Mouse (Mus musculus) retina, adult 2 months (tissue): ENCODE results near the gene Qsox2.

Experiments used
- DNase-seq: peaks from one replicate; pipeline ENCODE4 v3.0.0-alpha.2; 2012; ENCODE audit warnings: low read depth, low spot score

Qsox2 gene

GRCm38 (mm10) chr2:26225242-26225641, 12.1 kb downstream of the Qsox2 start:
- DNase-seq, result no peak

- no peak for DNase-seq
Measured at GRCm38 (mm10) chr2:26223961-26224360, 13.4 kb downstream of the Qsox2 start.

GRCm38 (mm10) chr2:26214526-26214925, 22.8 kb downstream of the Qsox2 start:
- no peak for DNase-seq

GRCm38 (mm10) chr2:26209566-26209965, 27.8 kb downstream of the Qsox2 start:
- DNase-seq, result no peak

- DNase-seq, result no peak
Measured at GRCm38 (mm10) chr2:26208126-26208789, 29.1 kb downstream of the Qsox2 start, which contains the start of gene Lhx3. Gene Lhx3 (minus strand): TSS chr2:26208289.

GRCm38 (mm10) chr2:26207559-26207958, 29.8 kb downstream of the Qsox2 start:
- no peak for DNase-seq

- no peak for DNase-seq
Measured at GRCm38 (mm10) chr2:26205761-26206160, 31.6 kb downstream of the Qsox2 start.

- DNase-seq, result no peak
Measured at GRCm38 (mm10) chr2:26205126-26205525, 32.2 kb downstream of the Qsox2 start.

GRCm38 (mm10) chr2:26202849-26203475, 34.4 kb downstream of the Qsox2 start:
- no peak for DNase-seq

GRCm38 (mm10) chr2:26201926-26202848, 35.1 kb downstream of the Qsox2 start:
- no peak for DNase-seq

- DNase-seq, result no peak
Measured at GRCm38 (mm10) chr2:26198488-26198887, 38.8 kb downstream of the Qsox2 start.

GRCm38 (mm10) chr2:26194552-26195339, 42.6 kb downstream of the Qsox2 start:
- no peak for DNase-seq

- no peak for DNase-seq
Measured at GRCm38 (mm10) chr2:26188517-26188916, 48.8 kb downstream of the Qsox2 start.

GRCm38 (mm10) chr2:26184352-26184751, 53.0 kb downstream of the Qsox2 start:
- no peak for DNase-seq

- no peak for DNase-seq
Measured at GRCm38 (mm10) chr2:26182646-26183045, 54.7 kb downstream of the Qsox2 start.

GRCm38 (mm10) chr2:26177189-26177588, 60.1 kb downstream of the Qsox2 start:
- no peak for DNase-seq

- no peak for DNase-seq
Measured at GRCm38 (mm10) chr2:26176731-26177130, 60.6 kb downstream of the Qsox2 start.

- DNase-seq, result no peak
Measured at GRCm38 (mm10) chr2:26175191-26175590, 62.1 kb downstream of the Qsox2 start.

- DNase-seq, result no peak
Measured at GRCm38 (mm10) chr2:26172166-26172565, 65.2 kb downstream of the Qsox2 start.

- DNase-seq, result no peak
Measured at GRCm38 (mm10) chr2:26170376-26170775, 66.9 kb downstream of the Qsox2 start.

- DNase-seq, result no peak
Measured at GRCm38 (mm10) chr2:26168843-26169579, 68.3 kb downstream of the Qsox2 start.
